Mouse (Mus musculus) skeletal muscle tissue, adult 2 months (tissue): Measurements from ENCODE around the gene Itpkb.
A peak's percentile ranks its signal among the peaks of the same experiment; 100 is the strongest.

ENCODE experiments used
- DNase-seq: peaks from one replicate; pipeline ENCODE4 v3.0.0-alpha.2; 2012; ENCODE audit warnings: low read depth, low spot score

Itpkb gene

DNA sequence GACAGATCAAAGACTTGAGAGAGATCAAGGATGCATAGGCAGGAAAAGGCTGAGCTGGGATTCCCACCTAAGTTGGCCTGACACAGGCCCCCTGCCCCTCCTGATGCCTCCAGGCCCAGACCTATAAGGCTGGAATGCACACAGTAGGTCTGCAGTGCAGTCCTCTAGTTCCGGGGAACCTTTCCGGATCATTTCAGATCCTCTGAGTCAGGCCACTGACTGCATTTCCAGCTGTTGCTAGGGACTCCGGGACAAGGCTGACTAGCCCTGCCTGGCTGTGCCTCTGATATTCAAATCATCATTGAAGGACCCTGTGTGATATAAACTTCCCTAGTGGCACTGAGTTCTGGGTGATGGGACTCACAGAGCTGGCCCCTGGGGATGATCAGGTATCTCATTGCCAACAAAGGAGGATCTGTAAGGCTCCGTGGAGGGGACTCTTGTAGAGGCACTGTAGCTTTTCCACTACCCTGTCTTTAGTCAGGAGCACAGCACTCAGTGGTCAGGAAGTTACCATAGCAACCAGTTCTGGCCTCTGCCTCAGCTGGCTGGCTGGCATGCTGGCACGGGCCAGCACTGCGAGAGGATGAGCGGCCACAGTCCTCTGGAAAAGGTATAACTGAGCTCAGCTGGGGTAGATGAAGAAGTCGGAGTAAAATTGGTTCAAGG is 90.3 kb downstream of the Itpkb start:
- no peak for DNase-seq

DNA sequence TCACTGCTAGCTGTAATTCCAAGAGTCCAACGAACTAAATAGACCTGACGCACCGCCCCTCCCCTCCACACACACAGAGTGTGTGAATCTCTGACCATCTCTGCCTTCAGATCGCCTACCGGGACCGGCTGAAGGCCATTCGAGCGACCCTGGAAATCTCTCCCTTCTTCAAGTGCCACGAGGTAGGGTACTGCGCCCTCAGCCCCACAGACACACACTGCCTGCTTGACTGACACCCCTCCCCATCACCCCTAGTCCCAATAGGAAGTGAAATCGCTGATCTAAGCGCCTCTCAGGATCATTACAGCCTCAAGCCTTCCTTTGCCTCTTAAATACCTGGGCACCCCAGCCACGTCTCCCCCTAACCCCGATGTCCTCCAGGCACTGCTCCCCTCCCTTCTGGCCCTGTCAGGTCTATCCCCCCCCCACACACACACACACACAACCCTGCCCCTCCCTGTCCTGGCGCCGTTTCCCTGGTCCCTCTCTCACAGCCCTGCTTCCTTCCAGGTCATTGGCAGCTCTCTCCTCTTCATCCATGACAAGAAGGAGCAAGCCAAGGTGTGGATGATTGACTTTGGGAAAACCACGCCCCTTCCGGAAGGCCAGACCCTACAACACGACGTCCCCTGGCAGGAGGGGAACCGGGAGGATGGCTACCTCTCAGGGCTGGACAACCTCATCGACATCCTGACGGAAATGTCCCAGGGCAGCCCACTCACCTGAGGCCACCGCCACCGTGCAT is 91.1 kb downstream of the Itpkb start:
- DNase-seq = no peak

GRCm38 (mm10) chr1:180422076-180422828 is 92.0 kb downstream of the Itpkb start:
- DNase-seq = peak; percentile 67

DNA sequence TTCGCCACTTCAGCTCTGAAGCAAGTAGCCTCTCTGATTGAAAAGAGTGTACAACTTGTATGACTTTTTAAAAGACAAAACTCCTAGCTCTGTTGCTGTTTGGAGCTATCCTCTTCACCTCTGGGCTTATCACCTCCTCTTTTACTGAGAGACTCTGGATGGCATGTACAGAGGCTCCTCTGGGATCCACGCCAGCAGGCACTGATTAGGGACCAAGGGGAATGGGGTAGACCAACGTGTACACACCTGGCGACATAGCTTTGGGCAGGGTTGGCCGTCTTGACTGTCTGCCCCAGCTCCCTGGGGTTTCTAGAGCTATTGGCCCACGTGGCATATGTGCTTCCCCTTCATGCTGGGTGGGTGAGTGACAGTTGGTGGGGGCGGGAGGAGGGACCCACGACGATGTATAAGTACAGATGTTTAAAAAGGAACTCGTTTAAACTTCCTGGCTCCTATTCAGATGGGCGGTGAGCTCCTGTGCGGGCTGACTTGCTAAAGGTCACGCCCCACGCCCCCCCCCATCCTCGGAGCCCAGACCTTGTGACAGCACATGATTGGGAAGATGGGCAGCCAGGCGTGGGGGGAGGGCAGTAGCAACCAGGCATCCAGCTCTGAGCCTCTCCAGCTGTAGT is 92.8 kb downstream of the Itpkb start:
- no peak for DNase-seq

DNA sequence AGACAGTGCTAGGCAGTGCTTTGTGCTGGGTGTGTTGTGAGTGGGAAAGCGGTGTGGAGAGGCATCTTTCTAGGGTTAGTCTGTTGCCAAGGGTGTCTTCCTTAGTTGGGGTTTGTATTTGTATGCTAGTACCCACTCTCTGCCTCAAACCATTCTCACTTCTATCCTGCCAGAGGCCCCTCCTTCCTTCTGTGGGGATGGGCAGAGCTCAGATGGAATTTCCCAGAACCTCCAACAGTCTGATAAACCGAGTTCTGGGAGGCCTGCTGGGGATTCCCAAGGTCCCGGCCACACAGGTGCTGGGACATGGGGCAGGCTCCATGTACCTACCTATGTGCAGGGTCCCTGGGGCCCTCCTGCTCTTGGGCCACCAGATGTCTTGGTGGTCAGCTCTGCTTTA is 93.6 kb downstream of the Itpkb start:
- no peak for DNase-seq

- DNase-seq = no peak
Observed at GRCm38 (mm10) chr1:180426405-180426804, 96.1 kb downstream of the Itpkb start.

DNA sequence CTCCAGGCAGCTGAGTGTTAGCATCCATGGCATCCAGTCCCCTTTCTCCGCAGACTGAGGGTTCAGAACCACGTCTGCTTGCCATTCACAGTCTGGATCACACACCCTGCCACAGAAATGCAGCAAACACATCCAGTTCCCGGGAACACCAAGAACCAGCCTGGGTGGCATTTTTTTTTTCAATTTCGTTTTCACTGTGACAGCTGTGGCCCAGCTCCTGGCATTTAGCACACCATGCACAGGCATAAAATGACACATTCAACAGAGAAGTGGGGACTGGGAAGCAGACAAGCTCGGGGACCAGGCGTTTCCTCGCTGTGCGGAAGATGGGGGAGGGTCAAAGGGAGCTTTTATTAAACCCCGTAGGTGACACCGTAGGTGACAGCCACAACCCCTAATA is 97.4 kb downstream of the Itpkb start:
- DNase-seq = no peak

GRCm38 (mm10) chr1:180428101-180428712 is 97.9 kb downstream of the Itpkb start:
- DNase-seq = peak; percentile 70

DNA sequence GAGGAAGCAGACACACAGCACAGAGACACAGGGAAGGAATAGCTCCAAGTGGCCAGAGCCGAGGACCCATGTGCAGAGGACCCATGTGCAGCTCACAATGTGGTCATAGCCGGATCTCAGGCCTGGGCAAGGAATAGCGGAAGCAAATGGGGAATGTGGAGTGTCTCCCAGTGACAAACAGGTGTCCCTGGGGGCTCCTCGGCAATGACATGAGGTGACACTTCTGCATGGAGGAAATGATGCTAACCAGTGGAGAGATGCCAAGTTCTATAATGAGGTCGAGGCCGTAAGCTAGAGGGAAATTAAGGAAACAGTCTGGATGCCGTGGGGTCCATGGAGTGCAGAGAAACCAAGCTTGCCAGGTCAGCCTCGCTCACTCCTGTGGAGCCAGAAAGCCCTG is 98.6 kb downstream of the Itpkb start:
- no peak for DNase-seq

- DNase-seq = no peak
Observed at GRCm38 (mm10) chr1:180429819-180430218, 99.5 kb downstream of the Itpkb start.

GRCm38 (mm10) chr1:180431833-180432232 is 101.5 kb downstream of the Itpkb start:
- DNase-seq = no peak

DNA sequence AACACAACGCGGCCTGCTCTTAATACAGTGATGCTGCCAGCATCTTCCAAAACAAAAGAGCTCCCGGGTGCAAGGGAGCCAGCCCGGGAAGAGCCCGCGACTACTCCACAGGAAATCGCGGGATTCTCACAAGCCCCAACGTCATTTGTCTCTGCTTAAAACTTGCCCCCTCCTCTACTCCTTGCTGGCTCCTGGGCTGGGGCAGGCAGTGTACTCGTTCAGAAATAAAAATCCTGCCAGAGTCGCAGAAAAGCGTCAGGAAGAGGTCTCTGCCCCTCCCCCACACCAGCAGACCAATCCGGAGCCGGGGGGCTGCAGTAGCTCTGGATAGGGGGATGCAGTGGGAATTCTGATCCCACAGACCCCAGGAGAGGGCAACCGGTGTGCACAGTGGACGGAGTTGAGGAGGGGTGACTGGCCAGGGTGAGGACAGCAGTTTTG is 102.8 kb downstream of the Itpkb start:
- no peak for DNase-seq

DNA sequence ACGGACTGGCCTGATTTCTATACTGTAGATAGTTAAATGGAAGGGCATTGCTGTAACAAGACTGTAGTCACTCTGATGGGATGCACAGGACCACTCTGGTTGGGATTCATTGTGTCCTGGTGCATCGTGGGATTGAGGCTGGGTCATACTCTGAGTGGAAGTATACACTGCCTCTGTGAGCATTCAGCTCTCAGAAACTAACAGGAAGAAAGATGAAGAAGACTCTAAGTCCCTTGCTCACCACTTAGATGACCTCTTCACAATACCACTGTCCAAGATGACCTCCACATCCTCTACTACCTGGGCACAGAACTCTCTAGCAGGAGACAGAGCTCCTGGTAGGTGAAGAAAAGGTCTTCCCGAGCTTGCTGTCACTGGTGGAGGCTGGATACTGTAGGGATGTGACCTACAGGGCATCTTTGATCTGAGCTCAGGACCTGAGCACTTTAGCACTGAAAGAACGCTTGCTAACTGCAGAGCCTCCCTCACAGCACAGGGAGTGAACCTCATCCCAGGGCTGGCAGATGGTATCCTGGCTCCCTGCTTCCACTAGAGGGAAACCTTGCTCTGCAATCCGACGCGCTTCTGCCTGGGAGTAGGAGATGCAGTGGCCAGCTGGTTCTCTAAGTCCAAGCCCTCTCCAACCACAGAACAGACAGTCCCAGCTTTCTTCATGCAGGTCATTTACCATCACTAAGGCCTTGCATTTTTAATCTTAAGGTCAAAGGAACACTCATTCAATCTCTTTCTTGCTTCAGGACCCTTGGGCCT is 103.7 kb downstream of the Itpkb start:
- DNase-seq = peak; percentile 74

DNA sequence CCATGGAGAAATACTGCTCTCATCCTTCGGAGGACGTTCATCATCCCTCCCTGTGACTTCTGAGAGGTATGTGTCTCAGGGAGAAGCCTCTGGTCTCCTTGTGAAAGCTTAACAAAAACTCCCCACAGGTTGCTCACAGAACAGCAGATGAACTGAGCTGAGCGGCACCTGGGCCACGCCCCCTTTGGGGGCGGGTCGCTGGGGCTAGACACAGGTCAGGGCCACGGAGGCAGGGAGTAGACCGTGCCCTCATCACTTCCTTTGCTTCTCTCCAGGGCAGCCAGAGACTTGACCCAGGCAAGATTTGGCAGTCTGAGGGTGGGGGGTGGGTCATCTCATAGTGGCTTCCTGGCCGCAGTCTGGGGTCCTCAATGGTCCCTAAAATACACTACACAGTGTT is 104.6 kb downstream of the Itpkb start:
- no peak for DNase-seq

DNA sequence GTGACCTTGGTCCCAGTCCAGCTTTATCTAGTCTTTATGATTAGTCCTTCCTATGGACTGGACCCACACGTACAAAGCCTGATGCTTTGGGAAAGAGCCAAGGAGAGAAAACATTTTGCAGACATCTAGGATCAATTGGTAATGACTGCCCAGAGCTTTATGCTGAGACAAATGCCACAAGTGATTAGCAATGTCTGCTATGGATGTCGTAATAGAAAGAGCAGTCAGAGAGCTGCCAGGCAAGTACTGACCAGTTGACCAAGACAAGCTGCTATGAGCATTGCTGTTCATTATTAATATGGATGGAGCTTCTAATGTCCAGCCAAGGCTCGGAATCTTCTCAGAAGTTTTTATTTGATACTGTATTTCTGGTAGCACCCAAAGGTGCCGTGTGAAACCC is 109.2 kb downstream of the Itpkb start:
- no peak for DNase-seq

- no peak for DNase-seq
Observed at GRCm38 (mm10) chr1:180444411-180444810, 114.1 kb downstream of the Itpkb start.

GRCm38 (mm10) chr1:180449641-180450040 is 119.4 kb downstream of the Itpkb start:
- no peak for DNase-seq

GRCm38 (mm10) chr1:180458274-180458673 is 128.0 kb downstream of the Itpkb start:
- no peak for DNase-seq

- no peak for DNase-seq
Observed at GRCm38 (mm10) chr1:180458680-180459079, 128.4 kb downstream of the Itpkb start.

GRCm38 (mm10) chr1:180460721-180461120 is 130.4 kb downstream of the Itpkb start:
- no peak for DNase-seq

DNA sequence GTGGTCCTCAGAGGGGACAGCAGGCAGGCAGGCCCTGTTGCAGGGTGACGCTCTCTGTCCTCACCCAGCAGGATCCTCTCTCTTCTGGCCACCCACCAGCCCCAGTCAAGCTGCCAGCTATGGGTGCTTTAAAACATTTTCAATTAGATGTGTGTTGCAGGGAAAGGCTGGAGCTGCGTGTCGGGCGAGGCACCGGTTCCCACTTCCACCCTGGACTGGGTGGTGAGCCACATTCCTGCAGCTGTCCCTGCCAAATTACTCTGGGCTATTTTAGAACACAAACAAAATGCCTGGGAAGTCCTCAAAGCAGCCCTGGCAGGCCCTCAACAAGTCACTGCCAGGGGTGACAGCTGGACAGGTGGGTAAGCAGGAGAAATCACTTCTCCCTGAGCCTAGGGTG is 132.1 kb downstream of the Itpkb start:
- DNase-seq = peak; percentile 36
